Mouse (Mus musculus): ENCODE data around the gene Fyb.
"Not testable (repeated sequence)": the region's sequence is repeated elsewhere in the genome, so short reads cannot be mapped to it uniquely, and the experiment has no call there.

Gene Fyb

DNA sequence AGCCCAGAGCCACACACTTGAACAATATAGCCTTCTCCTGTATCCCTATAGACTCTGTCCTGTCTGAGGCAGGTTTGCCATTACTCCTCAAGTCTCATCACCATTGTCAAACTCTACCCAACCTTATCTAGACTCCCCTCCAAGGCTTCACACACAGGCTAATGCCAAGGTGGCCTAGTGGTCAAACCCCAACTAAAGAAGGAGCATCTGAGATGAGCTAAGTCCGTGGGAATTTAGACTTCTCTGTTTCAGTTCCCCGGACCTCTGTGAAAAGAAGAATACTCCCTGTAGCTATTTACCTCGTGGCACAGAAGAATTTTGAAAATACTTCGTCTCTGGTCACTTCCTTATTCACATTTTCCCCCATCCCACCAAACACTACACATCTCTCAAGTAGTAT is 39.5 kb downstream of the Fyb start:
- DNase-seq (ENCODE audit: low spot score in 2 of 2) = peak in 1 of 2 experiments; percentile 22

DNA sequence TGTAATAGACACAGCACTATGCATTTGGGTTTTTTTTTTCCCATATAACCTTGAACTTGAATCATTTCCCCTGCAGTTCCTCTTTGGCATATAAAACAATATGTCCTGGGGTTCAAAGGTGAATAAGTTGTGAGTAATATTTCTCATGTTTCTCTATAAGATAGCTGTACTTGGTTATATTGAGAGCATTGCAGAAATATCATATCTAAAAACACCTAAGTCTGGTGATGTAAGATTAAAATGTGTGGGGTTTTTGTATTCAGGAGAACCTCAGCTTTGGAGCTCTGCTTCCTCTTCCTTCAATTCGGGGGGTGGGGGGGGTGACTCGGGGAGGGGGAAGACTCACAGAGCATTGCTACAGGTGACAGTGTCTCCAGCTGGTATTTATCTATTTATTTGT is 40.0 kb downstream of the Fyb start:
- no peak for DNase-seq (ENCODE audit: low spot score in 2 of 2)

DNA sequence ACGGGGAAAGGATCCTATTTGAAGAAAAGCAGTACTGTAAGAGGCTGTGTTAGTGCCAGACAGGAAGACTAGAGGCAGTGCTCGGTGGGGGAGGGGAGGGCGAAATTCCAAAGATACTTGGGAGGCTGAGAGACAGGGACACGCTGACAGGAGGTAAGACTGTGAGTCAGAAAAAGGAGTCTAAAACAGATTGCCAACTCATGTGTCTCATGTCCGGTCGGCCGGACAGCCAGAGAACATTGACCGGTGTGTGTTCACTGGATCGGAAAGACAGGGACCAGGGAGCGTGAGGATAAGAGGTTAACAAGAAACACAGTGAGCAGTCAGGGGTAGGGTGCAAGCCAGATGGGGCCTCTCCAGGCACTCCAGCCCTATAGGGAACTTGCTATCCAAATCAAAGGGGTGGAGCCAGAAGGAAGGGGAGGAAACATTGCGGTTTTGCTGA is 42.3 kb downstream of the Fyb start:
- DNase-seq (ENCODE audit: low spot score in 2 of 2) = peak; percentile 64 to 65

DNA sequence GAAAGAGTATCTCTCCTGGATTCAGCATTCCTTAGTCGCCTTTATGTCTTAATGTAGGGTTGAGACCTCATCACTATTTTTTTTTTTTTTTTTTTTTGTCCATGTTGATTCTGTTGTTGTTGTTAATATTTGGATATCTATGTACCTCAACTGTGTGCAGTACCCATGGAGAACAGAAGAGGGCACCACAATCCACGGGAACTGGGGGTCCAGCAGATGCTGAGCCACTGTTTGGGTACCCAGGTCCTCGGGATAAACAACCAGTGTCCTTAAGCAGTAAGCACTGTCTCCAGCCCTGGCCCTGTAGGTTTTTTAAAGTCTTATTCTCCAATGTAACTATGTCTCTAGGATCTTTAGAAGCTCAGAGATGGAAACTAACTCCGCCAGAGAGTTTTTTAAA is 43.2 kb downstream of the Fyb start:
- DNase-seq (ENCODE audit: low spot score in 2 of 2) = no peak

DNA sequence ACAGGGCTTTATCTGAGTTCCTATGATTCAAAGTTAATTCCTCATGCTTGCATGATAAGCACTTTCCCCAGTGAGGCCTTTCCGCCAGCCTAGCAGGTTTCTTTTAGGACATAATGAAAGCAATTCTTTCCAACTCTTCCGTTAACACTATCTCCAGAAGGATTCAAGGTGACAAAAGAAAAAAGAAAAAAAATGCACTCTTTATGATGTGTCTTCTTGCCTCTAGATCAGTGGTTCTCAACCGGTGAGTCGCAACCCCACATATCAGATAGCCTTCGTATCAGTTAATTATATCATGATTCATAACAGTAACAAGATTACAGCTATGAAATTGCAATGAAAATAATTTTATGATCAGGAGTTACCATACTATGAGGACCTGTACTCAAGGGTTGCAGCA is 45.3 kb downstream of the Fyb start:
- no peak for DNase-seq (ENCODE audit: low spot score in 2 of 2)

DNA sequence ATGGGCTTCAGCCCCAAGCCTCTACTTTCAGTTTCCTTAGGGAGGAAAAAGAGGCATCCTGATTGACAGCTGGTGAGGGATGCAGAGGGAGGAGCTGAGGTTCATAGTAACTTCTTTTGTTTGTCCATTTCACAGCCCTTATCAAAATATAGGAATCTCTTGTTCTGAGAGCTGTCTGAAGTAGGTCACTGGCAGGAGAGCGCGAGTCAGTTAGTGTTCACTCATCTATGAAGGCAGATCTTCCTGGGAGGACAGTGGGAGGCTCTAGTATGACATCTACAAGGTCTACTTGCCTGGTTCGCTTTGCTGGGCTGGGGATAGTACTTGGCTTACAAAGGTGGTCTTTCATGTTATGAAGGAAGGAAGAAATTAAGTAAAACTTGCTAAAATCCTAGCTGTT is 46.0 kb downstream of the Fyb start:
- DNase-seq (ENCODE audit: low spot score in 2 of 2) = no peak

DNA sequence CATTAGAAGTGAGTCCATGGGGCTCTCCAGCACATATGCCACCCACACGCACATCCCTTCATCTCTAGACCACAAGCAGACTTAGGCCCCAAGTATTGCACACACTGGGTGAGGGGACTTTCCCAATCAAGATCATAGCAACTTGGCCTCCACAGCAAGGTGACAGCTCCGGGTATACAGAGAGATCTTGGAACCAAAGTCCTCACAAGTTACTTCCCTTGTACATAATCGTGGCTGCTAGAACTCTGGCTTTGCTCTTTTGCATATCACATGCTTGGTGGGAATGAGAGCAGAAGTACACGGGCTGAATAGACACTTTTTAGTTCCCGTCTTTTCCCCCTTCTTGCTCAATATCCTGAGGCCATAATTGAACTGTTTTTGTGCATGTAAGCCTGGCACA is 46.4 kb downstream of the Fyb start:
- DNase-seq (ENCODE audit: low spot score in 2 of 2) = peak; percentile 26 to 60

DNA sequence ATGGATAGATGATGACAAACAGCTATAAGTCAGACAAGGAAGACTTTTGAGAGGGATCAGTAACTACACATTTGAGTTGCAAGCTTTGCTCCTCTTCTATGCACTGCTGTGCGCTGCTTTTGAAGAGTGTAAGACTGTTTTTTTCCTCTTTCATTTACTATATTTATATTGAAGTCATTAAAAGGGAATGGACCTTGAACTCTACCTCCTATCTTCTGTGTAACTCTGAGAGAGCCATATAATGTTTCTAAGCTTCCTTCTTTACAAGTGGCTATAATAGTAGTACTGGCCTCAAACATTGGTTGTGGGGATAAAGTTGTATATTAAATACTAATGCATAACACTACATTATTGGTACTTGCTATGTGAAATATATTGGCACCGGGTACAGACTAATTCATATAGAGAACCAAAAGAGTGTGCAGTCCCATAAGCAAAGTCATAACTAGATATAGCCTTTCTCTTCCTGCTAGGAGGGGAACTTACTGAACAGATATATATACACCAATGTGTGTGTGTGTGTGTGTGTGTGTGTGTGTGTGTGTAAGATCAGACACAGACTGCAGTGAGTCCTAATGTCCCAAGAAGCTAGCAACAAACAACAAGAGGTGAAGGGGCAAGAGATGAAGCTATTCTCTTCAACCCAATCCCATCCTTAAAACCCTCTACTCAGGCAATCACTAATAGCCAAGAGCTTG is 47.7 kb downstream of the Fyb start:
- no peak for DNase-seq (ENCODE audit: low spot score in 2 of 2)

DNA sequence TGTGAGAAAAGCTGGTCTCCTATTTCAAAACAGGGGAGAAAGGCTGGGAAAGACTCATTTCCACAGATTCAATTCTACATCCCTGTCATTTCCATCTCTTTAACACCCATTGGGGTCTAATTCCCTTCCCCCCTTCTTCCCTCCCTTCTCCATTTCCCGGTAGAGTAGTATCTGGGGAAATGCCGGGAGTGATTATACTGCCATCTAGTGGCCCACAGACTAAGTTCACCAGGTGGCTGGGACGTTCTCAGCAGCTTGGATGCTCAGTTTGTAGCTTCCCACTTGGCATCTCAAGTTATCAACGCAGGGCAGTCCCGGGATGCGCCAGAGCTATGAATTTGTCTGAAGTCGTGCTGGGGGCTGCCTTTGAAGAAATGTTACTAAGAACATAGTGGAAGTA is 48.2 kb downstream of the Fyb start:
- DNase-seq (ENCODE audit: low spot score in 2 of 2) = peak; percentile 46 to 62

DNA sequence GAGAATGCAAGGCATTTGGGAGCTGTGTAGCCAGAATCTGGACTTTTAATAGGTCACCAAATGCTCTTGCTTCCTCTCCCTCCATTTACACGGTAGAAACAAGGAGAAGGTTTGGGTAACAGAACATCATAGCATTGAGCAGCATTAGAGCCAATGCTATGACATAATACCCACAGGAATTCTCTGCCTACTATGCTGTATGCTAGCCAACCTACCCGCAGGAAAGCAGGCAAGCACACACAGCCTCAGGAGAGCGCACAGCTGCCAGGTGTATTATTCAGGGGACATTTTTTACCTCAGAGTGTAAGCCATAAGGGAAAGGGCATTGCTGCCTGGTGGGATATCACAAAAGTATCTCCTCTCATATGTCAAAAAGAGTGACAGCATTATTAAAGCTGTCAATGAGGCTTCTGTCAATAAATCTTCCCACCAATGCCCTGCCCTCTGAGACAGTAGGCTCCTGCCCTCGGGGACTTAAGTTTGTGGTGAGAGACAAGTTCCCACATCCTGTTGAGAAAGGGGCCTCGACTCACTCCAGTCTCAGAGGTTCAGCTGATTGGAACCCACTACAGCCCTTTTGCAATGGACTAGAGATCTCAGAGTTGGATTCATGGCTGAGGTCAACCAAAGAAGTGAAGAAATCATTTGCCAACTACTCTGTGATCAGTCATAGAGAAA is 51.8 kb downstream of the Fyb start:
- no peak for DNase-seq (ENCODE audit: low spot score in 2 of 2)

DNA sequence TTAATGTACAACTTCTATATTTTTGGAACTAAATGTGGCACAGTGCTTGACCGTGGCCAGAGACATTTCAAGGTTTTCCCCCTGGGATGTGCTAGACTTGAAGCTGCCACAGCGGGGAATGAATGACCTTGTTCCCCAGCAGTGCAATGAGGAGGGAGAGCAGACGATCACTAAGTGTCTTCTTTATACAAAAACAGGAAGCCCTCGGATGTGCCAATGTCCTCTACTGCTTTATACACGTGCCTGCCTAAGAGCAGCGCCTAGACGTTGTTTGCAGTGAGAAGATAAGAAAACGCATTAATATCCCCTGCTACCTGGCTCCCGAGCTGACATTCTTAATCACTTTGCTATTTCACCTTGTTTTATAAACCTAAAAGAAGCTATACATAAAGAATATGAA is 55.3 kb downstream of the Fyb start:
- DNase-seq (ENCODE audit: low spot score in 2 of 2) = no peak

DNA sequence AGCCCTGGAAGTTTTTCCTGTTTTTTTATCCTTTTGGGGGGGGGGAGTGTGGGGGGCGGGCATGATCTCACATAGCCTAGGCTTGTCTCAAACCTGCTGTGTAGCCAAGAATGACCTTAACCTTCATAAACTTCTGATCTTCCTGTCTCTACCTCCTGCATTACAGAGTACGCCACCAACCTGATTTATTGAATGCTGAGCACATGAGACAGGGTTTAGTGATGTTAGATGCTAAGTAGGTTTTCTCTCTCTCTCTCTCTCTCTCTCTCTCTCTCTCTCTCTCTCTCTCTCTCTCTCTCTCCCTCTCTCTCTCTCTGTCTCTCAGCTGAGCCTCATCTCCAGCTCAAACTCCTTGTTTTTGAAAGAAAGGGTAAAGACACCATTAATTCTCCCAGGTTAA is 56.0 kb downstream of the Fyb start:
- DNase-seq (ENCODE audit: low spot score in 2 of 2) = no peak

DNA sequence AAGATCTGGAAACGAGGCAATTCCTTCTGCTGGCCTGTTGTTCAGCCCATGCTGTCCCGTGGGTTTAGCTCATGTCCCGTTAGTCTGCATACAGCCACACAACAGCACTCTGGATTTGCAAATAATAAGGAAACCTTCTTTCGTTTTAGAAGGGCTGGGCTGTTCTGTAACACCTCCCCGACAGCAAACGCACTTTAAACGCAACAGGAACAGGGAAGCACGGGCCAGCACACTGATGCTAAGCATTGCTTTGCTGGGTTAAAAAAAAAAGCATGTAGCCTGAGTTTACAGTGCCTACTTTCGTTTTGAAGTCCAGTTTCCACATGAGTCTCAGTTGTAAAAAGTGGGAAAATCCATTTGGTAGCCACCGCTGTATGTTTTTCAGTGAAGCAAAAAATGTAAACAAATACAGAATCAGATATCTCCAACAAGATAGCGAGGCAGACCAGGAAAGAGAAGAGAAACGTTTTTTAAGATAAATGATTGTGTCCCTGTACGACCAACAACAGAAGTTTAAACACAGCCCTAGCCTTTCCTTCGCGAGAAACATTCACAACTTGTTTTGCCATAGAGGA is 56.6 kb downstream of the Fyb start:
- DNase-seq (ENCODE audit: low spot score in 2 of 2) = no peak

DNA sequence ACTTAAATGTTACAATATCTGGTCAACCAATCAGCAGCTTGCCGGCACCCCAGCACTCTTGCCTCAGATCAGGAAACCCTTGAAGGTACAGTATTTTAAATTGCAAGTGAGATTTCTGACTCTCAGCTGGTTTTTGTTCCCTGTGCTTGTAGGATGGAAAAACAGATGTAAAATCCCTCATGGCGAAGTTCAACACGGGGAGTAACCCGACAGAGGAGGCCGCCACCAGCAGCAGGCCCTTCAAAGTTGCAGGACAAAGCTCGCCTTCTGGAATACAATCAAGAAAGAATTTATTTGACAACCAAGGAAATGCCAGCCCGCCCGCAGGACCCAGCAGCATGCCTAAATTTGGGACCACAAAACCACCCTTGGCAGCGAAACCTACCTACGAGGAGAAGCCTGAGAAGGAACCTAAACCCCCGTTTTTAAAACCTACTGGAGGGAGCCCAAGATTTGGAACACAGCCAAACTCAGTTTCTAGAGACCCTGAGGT is 57.2 kb downstream of the Fyb start:
- peak in 1 of 2 experiments; percentile 25 for DNase-seq (ENCODE audit: low spot score in 2 of 2)

DNA sequence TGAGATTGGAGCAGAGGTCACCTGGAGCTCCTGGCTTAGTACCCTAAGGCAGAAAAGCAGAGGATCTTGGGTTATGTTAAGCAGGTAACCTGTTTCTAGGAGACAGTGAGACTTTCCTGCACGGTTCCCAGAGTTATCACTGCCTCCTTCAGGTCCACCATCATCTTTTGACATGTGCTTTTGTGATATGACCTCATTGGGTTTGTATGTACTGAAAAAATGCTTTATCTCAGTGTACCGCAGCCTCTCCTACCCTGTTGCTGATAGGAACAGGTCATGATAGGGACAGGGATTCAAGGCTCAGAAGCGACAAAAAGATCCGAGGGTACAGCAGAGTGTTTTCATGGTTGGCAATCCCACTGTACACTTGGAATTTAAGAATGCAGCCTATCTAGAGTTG is 62.0 kb downstream of the Fyb start:
- DNase-seq (ENCODE audit: low spot score in 2 of 2) = no peak

DNA sequence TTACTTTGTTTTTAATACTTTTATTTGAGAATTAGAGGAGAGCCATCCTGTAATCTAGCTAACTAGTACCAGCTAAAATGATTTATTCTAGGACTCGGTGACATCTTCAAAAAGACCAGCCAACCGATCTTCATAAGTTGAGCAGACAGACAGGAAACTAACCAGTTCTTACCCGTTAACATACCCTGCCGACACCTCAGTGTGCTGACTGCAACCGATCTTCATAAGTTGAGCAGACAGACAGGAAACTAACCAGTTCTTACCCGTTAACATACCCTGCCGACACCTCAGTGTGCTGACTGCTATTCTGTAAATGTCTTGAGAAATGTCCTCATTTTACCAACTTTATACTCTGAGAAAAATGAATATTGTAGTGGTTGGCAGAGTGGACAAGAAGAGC is 63.7 kb downstream of the Fyb start:
- not testable (repeated sequence) for DNase-seq (ENCODE audit: low spot score in 2 of 2)

DNA sequence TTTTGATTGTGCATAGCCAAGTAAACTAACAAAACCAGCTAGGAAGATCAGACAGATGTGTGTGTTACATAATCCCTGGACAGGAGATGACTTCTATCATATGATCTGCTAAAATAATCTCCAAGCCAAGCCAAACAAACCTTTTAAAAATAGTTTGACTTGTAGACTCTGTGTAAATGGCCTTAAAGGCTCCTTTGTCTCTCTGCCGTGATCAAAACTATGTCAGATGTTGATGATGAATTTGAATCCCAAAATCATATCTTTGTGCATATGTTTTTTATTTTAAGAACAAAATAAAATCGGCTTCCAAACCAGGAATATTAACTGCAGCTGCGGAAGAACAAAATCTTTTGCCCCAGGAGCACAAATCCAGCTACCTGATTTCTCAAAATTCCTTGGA is 64.9 kb downstream of the Fyb start:
- no peak for DNase-seq (ENCODE audit: low spot score in 2 of 2)

DNA sequence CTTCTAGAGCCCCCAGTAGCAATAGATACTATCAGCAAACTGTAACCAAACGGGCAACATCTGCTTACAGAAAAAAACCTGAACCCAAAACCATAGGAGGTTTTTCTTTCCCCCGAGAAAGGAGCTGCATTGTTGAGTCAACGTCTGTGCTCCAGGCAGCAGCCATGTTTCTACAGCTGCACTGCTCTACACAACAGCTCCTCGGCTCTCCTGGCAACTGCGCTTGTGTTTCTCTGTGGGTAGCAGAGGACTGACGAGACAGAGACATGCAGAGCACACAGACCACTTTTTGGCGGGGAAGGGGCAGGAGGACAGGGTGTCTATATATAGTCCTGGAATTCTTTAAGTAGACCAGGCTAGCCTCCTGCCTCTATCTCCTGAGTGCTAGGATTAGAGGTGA is 65.5 kb downstream of the Fyb start:
- no peak for DNase-seq (ENCODE audit: low spot score in 2 of 2)

DNA sequence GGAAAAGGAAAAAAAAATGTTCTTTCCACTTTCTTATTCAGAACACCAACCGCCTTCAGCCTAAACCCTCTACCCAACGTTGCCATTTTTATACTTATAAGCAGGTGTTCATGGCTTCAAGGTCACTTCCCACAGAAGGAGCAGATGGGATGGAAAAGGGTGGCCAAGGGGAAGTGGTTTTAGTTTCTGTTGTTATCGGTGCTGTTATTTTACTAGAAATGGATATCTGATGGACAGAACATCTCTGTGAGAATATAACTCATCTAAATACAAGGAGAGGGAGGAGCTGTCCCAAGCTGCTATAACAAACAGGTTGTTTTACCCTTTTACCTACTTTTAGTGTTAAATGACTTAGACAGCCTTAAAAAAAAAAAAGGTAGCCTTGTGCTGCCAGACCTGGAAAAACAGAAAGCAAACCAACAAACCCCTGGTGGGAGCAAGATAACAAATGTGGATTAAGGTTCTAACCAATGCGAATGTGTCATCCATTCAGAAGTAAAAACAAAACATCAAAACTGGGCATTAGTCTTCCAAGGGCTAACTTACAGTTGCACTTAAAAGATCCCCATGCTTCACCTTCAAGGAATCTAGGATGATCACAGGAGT is 68.3 kb downstream of the Fyb start:
- no peak for DNase-seq (ENCODE audit: low spot score in 2 of 2)

DNA sequence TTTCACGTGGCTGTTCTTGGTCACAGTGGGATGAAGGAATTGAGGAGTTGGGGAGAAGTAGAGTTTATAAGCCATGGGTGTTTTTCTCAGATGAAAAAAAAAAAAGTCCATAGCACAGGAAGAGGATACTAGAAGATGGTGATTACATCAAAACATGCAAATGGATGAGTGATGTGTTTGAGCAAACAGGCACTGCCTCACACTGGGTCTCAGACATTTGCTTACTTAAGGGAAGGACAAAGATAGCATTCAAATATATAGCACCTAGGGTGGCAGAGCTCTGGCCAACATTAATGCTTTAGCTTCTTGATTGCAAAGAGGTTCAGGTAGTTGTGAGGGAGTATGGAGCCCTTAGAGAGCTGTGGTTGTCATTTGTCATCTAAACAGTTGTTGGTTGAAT is 68.9 kb downstream of the Fyb start:
- DNase-seq (ENCODE audit: low spot score in 2 of 2) = no peak

DNA sequence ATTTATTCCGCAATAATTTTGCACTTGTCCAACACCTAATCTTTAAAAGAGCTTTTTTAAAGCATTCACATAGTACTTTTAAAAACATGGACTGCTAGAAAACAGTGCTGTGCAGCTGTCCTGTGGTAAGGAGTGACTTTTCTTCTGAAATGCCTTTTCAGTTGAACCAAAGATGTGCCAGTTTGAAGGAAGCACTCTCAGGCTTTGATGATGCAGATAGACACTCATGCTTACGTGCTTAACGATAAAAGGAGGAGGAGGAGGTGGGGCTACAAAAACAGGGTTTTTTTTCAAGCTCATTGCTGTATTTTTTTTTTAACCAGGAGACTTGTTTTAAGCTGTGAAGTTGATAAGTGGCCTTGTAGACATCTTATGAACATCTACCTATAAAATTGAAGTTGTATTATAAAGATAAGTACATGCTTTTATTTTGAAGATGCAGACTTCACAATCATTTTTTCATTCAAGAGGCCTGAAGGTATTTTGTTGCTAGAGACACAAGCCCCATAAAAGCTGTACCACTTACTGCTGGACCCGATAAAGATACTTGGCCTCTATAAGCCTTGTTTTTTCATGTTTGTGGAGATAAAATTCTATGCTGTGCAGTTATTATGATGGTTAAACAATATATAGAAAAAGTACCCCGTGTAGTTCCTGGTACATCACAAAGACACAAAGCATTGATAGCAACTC is 70.1 kb downstream of the Fyb start:
- DNase-seq (ENCODE audit: low spot score in 2 of 2) = no peak

DNA sequence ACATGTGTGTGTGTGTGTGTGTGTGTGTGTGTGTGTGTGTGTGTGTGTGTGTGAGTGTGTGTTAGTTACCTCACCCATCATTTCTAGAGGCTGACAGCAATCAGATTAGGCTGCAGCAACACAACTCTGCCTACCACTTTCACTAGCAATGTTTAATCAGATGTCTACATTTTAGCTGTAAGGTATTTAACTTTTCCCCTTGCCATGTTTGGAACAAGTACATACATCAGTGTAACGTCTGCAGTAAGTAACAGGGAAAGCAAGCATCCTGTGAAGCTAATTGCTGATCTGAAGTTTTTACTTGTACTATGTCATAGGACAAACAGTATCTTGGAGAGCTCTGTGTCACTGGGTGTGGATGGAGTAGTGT is 70.6 kb downstream of the Fyb start:
- no peak for DNase-seq (ENCODE audit: low spot score in 2 of 2)
